Mouse (Mus musculus): ENCODE measurements around the gene Txnrd2.

The Txnrd2 gene

GRCm38 (mm10) chr16:18393595-18393994 lies 32.6 kb upstream of the Txnrd2 start:
- no peak for DNase-seq (ENCODE audit: low read depth)

- no peak for DNase-seq (ENCODE audit: low read depth)
These were observed 32.1 kb upstream of the Txnrd2 start for GRCm38 (mm10) chr16:18394056-18394455.

DNA sequence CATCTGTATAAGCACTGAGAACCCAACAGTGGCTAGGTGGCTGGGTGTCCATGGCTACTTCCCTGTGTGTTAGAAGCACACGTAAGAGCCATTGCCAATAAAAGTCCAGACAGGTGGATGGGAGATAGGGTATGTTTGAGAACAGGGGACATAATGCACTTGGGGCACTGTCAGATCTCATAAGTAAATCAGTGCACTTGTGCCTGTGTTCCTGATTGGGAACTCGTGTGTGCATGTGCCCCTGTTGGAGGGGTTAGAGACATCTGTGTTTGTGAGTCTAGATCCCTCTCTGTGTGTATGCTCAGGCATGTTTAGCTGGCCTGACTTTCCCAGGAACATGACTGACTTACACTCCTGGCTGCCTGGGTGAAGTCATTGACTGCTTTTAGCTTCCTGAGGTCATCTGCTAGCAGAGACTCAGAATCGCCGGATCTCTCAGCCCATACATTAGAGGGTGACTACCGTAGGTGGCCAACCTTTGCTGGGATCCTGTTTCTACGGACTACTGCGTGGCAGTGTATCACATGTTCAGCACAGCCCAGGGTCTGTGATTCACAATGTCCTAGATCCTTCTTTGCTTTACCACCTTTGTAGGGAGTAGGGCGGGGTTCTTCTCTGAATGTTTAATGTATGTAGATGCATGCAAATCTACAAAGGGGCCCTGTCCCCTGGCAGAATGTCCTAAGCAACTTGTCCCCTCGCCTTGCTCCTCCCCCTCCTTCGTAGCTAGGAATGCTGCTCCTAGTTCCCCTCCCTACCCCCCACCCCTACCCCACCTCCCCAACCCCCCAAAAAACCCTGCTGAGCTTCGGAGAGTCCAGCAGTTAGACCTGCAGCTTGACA lies 31.2 kb upstream of the Txnrd2 start:
- DNase-seq (ENCODE audit: low read depth) = no peak

DNA sequence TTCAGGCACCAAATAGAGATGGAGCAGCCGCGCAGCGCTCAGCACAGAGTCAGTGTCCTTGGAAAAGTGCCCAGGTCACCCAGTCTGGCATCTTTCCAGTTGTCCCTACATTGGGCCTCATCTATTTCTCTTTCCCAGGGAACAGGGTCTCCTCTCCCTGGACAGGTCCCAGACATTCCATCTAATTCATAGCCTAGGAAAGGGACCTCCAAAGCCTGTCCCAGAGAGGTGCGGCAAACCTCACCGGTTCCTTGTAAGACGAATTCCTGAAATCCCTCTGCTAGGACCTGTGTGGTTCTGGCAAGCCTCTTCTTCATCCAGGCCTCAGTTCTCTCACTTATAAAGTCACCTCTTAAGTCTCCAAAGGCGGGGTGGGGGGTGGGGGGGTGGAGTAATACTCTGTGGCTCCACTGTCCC lies 30.6 kb upstream of the Txnrd2 start:
- DNase-seq (ENCODE audit: low read depth) = no peak

GRCm38 (mm10) chr16:18396201-18396600 lies 30.0 kb upstream of the Txnrd2 start:
- no peak for DNase-seq (ENCODE audit: low read depth)

- DNase-seq (ENCODE audit: low read depth) = no peak
These were observed 29.2 kb upstream of the Txnrd2 start for GRCm38 (mm10) chr16:18396791-18397621.

- no peak for DNase-seq (ENCODE audit: low read depth)
These were observed 26.2 kb upstream of the Txnrd2 start for GRCm38 (mm10) chr16:18400028-18400427.

DNA sequence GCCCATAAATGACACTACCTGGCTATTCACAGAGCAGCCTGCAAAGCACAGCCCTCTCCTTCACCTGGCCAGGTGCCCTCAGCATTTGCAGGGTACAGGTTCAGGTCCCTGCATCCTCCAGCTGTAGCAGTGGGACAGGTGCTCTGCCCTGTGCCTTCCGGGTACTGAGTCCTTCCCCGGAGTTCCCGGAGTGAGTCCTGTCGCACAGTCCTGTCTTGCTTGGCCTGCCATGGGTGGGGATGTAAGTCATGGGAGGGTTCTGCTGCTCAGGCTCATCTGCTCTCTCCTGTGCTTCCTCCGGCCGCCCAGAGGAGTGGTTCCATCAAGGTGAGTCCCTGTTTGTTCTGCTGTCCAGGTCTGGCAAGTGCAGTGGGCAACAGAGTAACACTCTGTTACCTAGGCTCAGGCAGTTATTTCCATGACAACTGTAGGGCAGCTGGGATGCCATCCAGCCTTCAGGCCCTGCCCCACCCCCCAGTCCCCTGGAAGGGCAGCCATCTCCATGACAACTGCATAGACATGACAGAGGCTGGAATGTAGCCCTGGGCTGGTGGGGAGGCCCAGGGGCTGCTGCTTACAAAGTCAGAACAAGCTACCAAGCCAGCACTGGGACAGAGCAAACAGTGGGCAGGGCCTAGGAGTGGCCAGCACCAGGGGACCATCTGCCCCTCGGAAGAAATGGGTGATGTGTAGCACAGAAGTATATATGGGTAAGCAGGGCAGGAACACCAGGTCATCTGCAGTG lies 25.5 kb upstream of the Txnrd2 start:
- no peak for DNase-seq (ENCODE audit: low read depth)

GRCm38 (mm10) chr16:18403285-18403684 lies 22.9 kb upstream of the Txnrd2 start:
- no peak for DNase-seq (ENCODE audit: low read depth)

DNA sequence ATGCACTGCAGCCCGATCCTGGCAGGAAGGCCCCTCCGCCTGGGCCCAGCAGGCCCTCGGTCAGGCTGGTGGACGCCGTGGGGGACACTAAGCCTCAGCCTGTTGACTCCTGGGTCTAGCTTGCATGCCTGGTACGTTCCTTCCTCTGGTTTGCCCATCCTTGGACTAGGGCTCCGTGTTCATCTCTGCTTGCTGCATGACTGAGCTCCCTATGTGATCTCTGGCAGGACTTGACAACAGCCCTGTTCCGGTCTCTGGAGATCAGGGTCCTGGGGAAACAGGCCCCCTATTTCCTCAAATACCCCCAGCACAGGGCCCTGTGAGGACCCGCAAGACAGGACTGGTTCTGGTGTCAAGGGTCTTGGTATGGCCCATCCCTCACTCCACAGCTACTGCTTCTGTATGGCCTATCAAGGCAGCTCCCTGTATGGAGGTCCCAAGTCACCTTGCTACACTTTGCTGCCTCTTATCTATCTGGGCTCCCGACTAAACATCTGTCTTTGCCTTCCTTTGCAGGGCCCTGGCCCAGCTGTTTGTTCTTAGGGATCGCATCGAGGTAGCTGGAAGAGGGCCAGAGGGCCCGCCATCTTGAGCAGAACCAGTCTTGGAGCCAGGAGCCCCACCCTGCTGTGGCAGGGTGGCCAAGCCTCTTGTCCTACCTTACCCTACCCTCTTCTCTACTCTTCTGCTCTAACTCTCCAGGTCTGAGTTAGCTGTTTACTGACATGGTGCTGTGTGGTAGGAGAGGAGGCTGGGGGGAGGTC lies 20.9 kb upstream of the Txnrd2 start:
- no peak for DNase-seq (ENCODE audit: low read depth)

- no peak for DNase-seq (ENCODE audit: low read depth)
These were observed 20.3 kb upstream of the Txnrd2 start for GRCm38 (mm10) chr16:18405876-18406275.

GRCm38 (mm10) chr16:18406293-18406692 lies 19.9 kb upstream of the Txnrd2 start:
- DNase-seq (ENCODE audit: low read depth) = peak; percentile 70

DNA sequence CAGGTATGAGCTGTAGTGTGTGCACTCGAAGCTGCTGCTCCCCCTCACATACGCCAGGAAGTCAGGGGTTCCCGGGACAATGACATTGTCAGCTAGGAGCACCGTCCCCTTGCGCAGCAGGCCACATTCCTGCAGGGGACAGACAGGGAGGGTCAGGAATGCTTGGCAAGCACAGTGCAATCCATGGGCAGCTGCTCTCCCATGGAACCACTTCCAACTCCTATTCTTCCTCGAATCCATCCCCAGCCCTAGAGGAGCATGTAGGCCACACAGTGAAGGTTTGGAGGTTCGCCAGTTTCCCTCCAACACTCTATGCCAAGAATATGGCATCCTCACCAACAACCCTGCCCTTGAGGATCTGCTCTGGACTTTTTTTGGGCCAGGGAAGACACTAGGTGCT lies 18.3 kb upstream of the Txnrd2 start:
- DNase-seq (ENCODE audit: low read depth) = no peak

DNA sequence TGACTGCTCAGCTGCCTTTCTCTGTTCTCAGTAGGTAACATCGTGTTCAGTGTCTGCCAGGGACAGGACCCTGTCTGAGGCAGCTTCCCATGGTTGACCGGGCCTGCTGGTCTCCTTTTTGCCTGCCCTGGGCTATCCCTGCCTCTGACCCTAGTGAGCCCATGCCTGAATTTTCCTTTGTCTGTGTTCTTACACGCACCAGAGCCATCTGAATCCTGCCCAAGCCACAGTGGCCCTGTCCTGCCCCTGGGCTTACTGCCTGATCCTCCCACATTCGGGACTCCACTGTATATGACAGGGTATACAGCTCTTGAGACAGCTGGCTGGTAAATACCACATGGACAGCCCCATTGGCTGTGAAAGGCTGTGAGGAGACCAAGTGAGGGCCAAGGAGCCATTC lies 16.4 kb upstream of the Txnrd2 start:
- no peak for DNase-seq (ENCODE audit: low read depth)

DNA sequence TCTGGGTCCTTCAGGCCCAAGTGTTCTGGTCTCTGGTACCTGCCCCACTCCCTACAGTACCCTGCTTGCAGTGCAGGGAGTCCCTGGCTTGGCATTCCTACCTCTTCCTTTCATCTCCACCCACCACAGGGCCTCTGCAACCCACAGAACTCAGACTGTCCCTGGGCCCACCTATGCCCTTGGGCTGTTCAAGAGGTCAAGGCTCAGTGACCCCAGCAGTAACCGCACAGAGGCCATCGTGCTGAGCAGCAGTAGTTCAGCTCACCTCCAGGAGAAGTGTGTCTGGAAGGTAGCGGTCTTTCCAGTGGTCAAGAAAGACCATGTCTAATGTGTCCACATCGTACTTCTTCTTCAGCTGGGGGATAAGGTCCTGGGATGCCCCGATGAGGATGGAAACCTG lies 15.8 kb upstream of the Txnrd2 start:
- DNase-seq (ENCODE audit: low read depth) = no peak

DNA sequence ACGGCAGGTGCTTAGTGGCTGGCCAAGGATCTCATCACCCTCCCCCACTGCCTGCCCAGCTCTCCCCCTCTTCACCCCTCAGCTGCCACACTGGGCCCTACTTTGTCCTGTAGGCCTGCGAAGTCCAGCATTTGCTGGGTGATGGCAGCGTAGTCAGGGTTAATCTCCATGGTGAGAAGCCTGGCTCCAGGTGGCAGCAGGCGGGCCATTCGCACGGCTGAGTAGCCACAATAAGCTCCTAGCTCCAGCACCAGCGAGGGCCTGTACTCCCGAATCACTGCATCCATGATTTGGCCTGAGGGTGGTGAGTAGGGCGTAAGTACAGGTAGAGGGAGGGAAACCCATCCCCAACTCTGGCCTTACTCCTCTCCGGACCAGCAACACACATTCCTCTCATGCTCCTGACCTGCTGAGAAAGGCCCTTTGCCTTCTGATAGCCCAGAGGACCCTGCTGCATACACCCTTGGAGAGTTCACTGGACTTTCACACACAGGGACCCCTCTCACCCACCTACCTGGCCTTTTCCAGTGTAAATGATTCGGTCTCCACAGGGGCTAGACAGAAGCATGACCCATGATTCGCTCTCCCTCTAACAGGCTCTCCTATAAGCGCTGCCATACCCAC lies 15.0 kb upstream of the Txnrd2 start:
- DNase-seq (ENCODE audit: low read depth) = no peak

- DNase-seq (ENCODE audit: low read depth) = no peak
These were observed 14.2 kb upstream of the Txnrd2 start for GRCm38 (mm10) chr16:18411802-18412476.

DNA sequence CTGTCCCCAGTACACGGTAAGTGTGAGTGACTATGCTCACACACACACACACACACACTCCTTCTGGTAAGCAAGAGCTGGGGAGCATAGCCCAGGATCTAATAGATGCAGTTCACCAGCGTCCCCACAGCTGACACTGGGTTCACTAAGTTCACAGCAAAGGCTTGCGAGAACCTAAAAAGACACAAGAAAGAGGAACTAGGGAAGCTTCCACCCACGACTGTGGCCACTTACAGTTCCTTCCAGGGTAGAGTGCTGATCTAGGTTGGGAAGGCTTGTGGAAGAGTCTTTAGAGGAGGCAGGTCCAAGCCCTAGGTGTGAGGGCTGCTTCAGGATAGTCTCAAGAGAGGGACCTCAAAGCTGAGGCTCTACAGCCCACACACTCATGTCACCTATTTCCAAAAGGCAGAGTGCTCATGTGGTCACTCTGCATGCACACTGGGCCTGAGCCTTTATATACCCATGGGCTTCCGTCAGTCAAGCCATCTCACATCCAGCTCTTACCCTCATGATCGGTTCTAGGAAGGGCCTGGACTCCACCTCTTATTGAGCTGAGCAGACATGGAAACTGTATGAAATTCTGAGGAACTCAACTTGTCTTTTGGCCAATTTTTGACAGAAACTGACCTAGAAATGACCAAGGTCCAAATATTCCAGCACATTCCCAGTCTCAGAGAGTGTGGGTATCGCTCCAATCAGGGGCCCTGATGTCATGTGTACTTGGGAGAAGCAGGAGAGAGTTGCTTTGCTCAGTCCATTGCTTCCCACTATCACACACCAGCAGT lies 13.0 kb upstream of the Txnrd2 start:
- DNase-seq (ENCODE audit: low read depth) = peak; percentile 18

DNA sequence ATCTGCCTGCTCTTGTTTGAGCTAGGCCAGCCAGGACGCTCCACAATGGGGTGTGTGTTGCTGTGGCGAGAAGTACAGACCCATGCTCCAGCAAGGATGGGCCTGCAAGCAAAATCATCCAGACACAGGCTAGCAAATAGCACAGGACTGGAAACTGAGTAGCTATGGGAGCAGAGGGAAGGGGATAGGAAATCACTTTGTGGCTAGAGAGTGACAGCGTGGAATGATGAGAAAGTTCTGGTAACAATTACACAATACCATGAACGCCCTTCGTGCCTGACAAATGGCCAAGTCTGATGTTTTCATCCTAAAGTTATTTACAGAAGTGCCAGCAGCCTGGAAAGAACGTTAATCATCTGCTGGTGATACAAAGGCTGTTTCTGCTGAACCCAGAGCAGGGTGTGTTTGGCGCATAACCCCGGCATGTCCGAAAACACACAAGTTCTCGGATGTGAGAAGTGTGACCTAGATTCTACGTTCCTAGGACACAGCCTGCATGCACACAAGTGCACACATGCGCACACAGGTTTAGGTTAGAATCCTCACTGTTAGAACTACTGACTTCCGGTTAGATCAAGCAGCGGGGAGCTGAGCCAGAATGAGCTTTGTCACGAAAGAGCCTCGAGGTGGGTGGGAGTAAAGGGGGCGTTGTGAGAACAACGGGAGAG lies 10.0 kb upstream of the Txnrd2 start:
- DNase-seq (ENCODE audit: low read depth) = peak; percentile 35
